Comparison of ENCODE assay signal across 25 mouse cellular contexts in genomic region chr3:131614056-131614455, GRCm38 (mm10). TPM values are rescaled to one million over a fixed set of nuclear protein-coding genes. Genes with fewer than 3 reads are reported as not detected.
DNase-seq lines count a peak whose midpoint lies in the region; ATAC-seq lines count a peak whose summit lies in the region.
"Had no signal": no experiment of that assay in that cellular context is flagged by ENCODE, and none has a peak within 500 bp of the region (broad histone marks: within the 10 kb centered on the region; RNA-seq: fewer than 3 reads in every experiment).

No protein-coding gene starts in this region.

- H3K27me3 ChIP-seq in hindbrain, embryonic 10.5 days (ENCODE audit: insufficient read depth, poor library complexity, severe bottlenecking): no peaks in the 10 kb centered on the region
- H3K27me3 ChIP-seq in hindbrain, embryonic 14.5 days (ENCODE audit: control insufficient read depth, insufficient read depth, low read length): no peaks in the 10 kb centered on the region
- H3K27me3 ChIP-seq in embryonic facial prominence, embryonic 10.5 days (replicated peaks; ENCODE audit: low read depth, poor library complexity, severe bottlenecking): no peaks in the 10 kb centered on the region
- H3K27me3 ChIP-seq in embryonic facial prominence, embryonic 11.5 days (ENCODE audit: control insufficient read depth, insufficient read depth, low read length): no peaks in the 10 kb centered on the region
- H3K27me3 ChIP-seq: heart, embryonic 12.5 days; heart, embryonic 15.5 days; hindbrain, embryonic 15.5 days; intestine, embryonic 15.5 days had no signal

- DNase-seq in hindbrain, embryonic 10.5 days (ENCODE audit: low spot score): peak; percentile 25
- no peak for DNase-seq in hindbrain, embryonic 14.5 days (ENCODE audit: low spot score)
- DNase-seq in embryonic facial prominence, embryonic 10.5 days (ENCODE audit: low spot score): peak; percentile 58
- peak; percentile 17 for DNase-seq in embryonic facial prominence, embryonic 11.5 days (ENCODE audit: low spot score)
- DNase-seq in hindlimb bud, embryonic 11.5 days (ENCODE audit: extremely low spot score, low read depth, low spot score): peak; percentile 30
- no peak for DNase-seq in cerebellum, adult 11 months
- no peak for DNase-seq in kidney, adult 9 months
- DNase-seq: adrenal gland, adult 2 months; adrenal gland, postnatal 14 days; cerebellum, adult 11-12 months; cerebellum, adult 8-10 months; cerebellum, postnatal 10 days; cerebellum, postnatal 36 days; forebrain, postnatal 0 days; gastrocnemius, postnatal 25 days; heart, adult 18-20 months; heart, postnatal 10 days; heart, postnatal 36 days had no signal

- 66% methylated on average over 8 of the region's 8 CpGs for WGBS in hindbrain, embryonic 10.5 days
- 74% methylated on average over 8 of the region's 8 CpGs for WGBS in hindbrain, embryonic 14.5 days
- 35% methylated on average over 8 of the region's 8 CpGs for WGBS in embryonic facial prominence, embryonic 10.5 days
- 38% methylated on average over 8 of the region's 8 CpGs for WGBS in embryonic facial prominence, embryonic 11.5 days

- peaks cover 73% of the 10 kb centered on the region for H3K36me3 ChIP-seq in hindbrain, embryonic 10.5 days
- H3K36me3 ChIP-seq in hindbrain, embryonic 14.5 days (replicated peaks; ENCODE audit: control insufficient read depth, insufficient read depth): peaks cover 74% of the 10 kb centered on the region
- peaks cover 73% of the 10 kb centered on the region for H3K36me3 ChIP-seq in embryonic facial prominence, embryonic 10.5 days (replicated peaks)
- H3K36me3 ChIP-seq in embryonic facial prominence, embryonic 11.5 days (replicated peaks; ENCODE audit: control insufficient read depth, insufficient read depth, low read depth, low read length): no peaks in the 10 kb centered on the region; the same call in 1 of the 2 replicates

- no peak overlapping the region for H3K9ac ChIP-seq in hindbrain, embryonic 14.5 days
- H3K9ac ChIP-seq in embryonic facial prominence, embryonic 11.5 days (replicated peaks; ENCODE audit: low read length): no peak overlapping the region
- H3K9ac ChIP-seq: forebrain, postnatal 0 days; heart, embryonic 12.5 days; heart, embryonic 15.5 days; hindbrain, embryonic 15.5 days; intestine, embryonic 15.5 days had no signal

- peaks cover 6% of the 10 kb centered on the region; the same call in 1 of the 2 replicates for H3K4me1 ChIP-seq in hindbrain, embryonic 10.5 days (replicated peaks)
- H3K4me1 ChIP-seq in hindbrain, embryonic 14.5 days (replicated peaks; ENCODE audit: control insufficient read depth, insufficient read depth, low read length): no peaks in the 10 kb centered on the region
- H3K4me1 ChIP-seq in embryonic facial prominence, embryonic 10.5 days: peaks cover 21% of the 10 kb centered on the region
- H3K4me1 ChIP-seq in embryonic facial prominence, embryonic 11.5 days (ENCODE audit: control insufficient read depth, insufficient read depth, low read length): no peaks in the 10 kb centered on the region
- H3K4me1 ChIP-seq: heart, embryonic 15.5 days; hindbrain, embryonic 15.5 days; intestine, embryonic 15.5 days had no signal

- no peak overlapping the region for H3K27ac ChIP-seq in hindbrain, embryonic 10.5 days
- H3K27ac ChIP-seq in hindbrain, embryonic 14.5 days: no peak overlapping the region
- no peak overlapping the region for H3K27ac ChIP-seq in embryonic facial prominence, embryonic 10.5 days (replicated peaks)
- no peak overlapping the region for H3K27ac ChIP-seq in embryonic facial prominence, embryonic 11.5 days (replicated peaks; ENCODE audit: low read depth, low read length)
- H3K27ac ChIP-seq: heart, embryonic 15.5 days; hindbrain, embryonic 15.5 days; intestine, embryonic 15.5 days had no signal

- H3K4me2 ChIP-seq in hindbrain, embryonic 14.5 days (replicated peaks): no peak overlapping the region
- H3K4me2 ChIP-seq in embryonic facial prominence, embryonic 11.5 days (ENCODE audit: low read depth, low read length): no peak overlapping the region
- H3K4me2 ChIP-seq: heart, embryonic 12.5 days; heart, embryonic 15.5 days; hindbrain, embryonic 15.5 days; intestine, embryonic 15.5 days had no signal

- no peaks in the 10 kb centered on the region for H3K9me3 ChIP-seq in hindbrain, embryonic 10.5 days
- no peaks in the 10 kb centered on the region for H3K9me3 ChIP-seq in hindbrain, embryonic 14.5 days (ENCODE audit: control insufficient read depth, low read length)
- H3K9me3 ChIP-seq in embryonic facial prominence, embryonic 10.5 days: no peaks in the 10 kb centered on the region
- H3K9me3 ChIP-seq in embryonic facial prominence, embryonic 11.5 days (replicated peaks; ENCODE audit: control insufficient read depth, low read length): no peaks in the 10 kb centered on the region
- H3K9me3 ChIP-seq: heart, embryonic 12.5 days; heart, embryonic 15.5 days; hindbrain, embryonic 15.5 days; intestine, embryonic 15.5 days had no signal

- no peak overlapping the region for H3K4me3 ChIP-seq in hindbrain, embryonic 10.5 days
- H3K4me3 ChIP-seq in hindbrain, embryonic 14.5 days (replicated peaks; ENCODE audit: low read length): no peak overlapping the region
- H3K4me3 ChIP-seq in embryonic facial prominence, embryonic 10.5 days: no peak overlapping the region
- H3K4me3 ChIP-seq in embryonic facial prominence, embryonic 11.5 days (ENCODE audit: low read depth, low read length): no peak overlapping the region
- H3K4me3 ChIP-seq: heart, embryonic 12.5 days; heart, embryonic 15.5 days; hindbrain, embryonic 15.5 days; intestine, embryonic 15.5 days had no signal

- ATAC-seq in hindbrain, embryonic 14.5 days (ENCODE audit: low FRiP score): no peak
- no peak for ATAC-seq in embryonic facial prominence, embryonic 11.5 days (replicated peaks; ENCODE audit: insufficient number of reproducible peaks, low FRiP score, low TSS enrichment, low read depth)
- no peak for ATAC-seq in megakaryocyte progenitor cell, adult 5-6 weeks (replicated peaks; ENCODE audit: poor library complexity)
- ATAC-seq: CD4-positive, CD25-positive, alpha-beta regulatory T cell, adult 4 months; forebrain, embryonic 14.5 days; forebrain, postnatal 0 days; intestine, embryonic 15.5 days had no signal

RNA-seq across cellular contexts. Expression of gene Papss1, which starts 49.5 kb away (rescaled TPM):
- polyA plus RNA-seq in hindbrain, embryonic 10.5 days (2016; fragmentation: Nextera tagmentation; extraction: Ambion mirVana): 64.0 and 66.5 TPM in 2 replicates
- polyA plus RNA-seq in hindbrain, embryonic 14.5 days (2014; fragmentation: Nextera tagmentation; extraction: Ambion mirVana): 130 and 145 TPM in 2 replicates
- 62.4 and 71.1 TPM in 2 replicates for polyA plus RNA-seq in embryonic facial prominence, embryonic 10.5 days (2016; fragmentation: Nextera tagmentation; extraction: Ambion mirVana)
- polyA plus RNA-seq in embryonic facial prominence, embryonic 11.5 days (2014; fragmentation: Nextera tagmentation; extraction: Ambion mirVana): 104 and 109 TPM in 2 replicates
- 17.1 and 19.3 TPM in 2 replicates for total RNA-seq in megakaryocyte progenitor cell, adult 5-6 weeks (2015)
- total RNA-seq in megakaryocyte progenitor cell, adult 5-6 weeks (2017): 25.8 and 27.6 TPM in 2 replicates

Comparison
In these comparisons a context has a peak if more than half of its experiments do, and no peak if none do; other contexts are left out.
1. DNase-seq: peak in hindbrain, embryonic 10.5 days (single experiment), embryonic facial prominence, embryonic 10.5 days (single experiment), embryonic facial prominence, embryonic 11.5 days (single experiment) and hindlimb bud, embryonic 11.5 days (single experiment); none in hindbrain, embryonic 14.5 days (single experiment), cerebellum, adult 11 months (single experiment) and kidney, adult 9 months (single experiment).